Mouse (Mus musculus) bone marrow macrophage, adult 2 months (primary cell): Measurements from ENCODE around the gene Filip1. TPM values are rescaled to one million over a fixed set of nuclear protein-coding genes. Genes with fewer than 3 reads are reported as not detected.

Experiments used
- H3K27ac ChIP-seq: 2 replicates; pipeline ENCODE4 v1.5.1; 2012; ENCODE audit warnings: low read depth, low read length; ENCODE audit not compliant: insufficient read depth
- H3K4me1 ChIP-seq: 2 replicates; pipeline ENCODE4 v1.6.1; 2012; ENCODE audit warnings: low read length; ENCODE audit not compliant: control insufficient read depth, insufficient read depth
- H3K4me3 ChIP-seq: 2 replicates; pipeline ENCODE4 v1.5.1; 2012; ENCODE audit warnings: mild to moderate bottlenecking, low read length, moderate library complexity; ENCODE audit not compliant: insufficient read depth
- CTCF ChIP-seq: IDR thresholded peaks from 2 replicates; pipeline ENCODE4 v1.5.1; 2012; ENCODE audit warnings: low read depth, mild to moderate bottlenecking, low read length, moderate library complexity
- POLR2A ChIP-seq: IDR thresholded peaks from 2 replicates; pipeline ENCODE4 v1.6.1; 2012; ENCODE audit warnings: mild to moderate bottlenecking, low read depth, low read length, borderline replicate concordance
- polyA plus RNA-seq: library from polyadenylated mRNA; stranded (reverse); fragments of >200 nt; gene quantifications from 2 replicates; pipeline ENCODE4 v1.2.4, GENCODE M21; 2012; ENCODE audit not compliant: missing spikeins, insufficient read depth, insufficient read length

The Filip1 gene
- polyA plus RNA-seq, 1 experiment, result not detected

DNA sequence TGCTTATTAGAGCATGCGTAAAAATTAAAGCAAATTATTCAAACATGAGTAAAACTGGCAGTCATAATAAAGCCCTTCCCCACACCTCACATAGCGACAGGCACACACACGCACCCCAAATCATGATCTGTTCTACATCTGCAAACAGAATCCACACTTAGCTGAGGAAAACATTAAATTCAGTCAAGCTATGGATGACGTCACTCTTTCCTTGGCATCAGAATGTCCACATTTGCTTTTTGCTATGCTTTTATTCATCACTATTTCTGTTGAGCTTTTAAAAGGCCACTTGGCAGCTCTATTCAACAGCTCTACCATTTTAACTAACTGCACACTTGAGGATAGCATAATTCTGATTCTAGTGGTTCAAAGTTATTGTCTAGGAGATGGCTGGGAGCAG lies 198.1 kb downstream of the Filip1 start:
- TF ChIP-seq POLR2A (no peak), CTCF (no peak)
- H3K27ac ChIP-seq, result no peak overlapping the region
- peaks cover 18% of the 10 kb centered on the region for H3K4me1 ChIP-seq
- no peak overlapping the region for H3K4me3 ChIP-seq

DNA sequence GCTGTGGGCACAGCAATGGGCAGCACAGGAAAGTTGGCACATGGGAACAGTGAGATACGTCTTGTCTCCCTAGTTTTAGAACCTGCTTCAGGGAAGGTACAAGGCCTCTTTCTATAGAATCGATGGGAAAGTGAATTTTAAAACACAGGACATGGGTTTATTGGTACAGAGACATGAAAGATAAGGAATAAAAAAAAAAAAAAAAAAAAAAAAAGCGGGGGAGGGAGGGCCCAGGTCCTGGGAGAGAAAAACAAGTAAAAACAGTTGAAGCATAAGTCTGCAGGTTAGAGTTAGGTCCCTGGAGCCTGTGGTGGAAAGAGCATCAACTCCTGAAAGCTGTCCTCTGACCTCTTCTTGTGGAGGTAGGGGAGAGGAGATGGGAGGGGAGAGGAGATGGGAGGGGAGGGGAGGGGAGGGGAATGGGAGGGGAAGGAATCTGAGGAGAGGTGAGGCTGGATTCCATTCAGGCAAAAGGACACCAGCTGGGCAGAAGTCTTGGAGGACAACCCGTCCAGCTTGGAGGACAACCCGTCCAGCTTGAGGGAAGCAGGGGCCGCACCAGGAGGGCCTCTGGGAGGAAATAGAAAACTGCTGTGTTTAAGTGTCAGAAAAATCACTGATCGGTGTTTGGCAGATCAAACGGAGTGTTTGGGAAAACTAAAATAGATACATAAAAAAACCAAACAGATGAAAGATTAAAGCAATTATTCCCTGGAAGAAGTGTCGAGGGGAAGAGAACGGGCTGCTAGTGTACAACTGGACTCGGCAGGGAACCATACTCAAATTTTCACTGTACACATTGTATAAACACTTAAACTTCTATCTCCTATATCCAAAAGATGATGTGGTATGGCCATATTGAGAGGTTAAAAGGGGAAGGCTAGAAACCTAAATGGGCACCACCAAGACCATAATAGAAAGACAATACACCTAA lies 201.4 kb downstream of the Filip1 start:
- H3K4me3 ChIP-seq, result no peak overlapping the region
- H3K4me1 ChIP-seq, result peaks cover 21% of the 10 kb centered on the region
- no peak overlapping the region for H3K27ac ChIP-seq
- TF ChIP-seq POLR2A (no peak), CTCF (no peak)

DNA sequence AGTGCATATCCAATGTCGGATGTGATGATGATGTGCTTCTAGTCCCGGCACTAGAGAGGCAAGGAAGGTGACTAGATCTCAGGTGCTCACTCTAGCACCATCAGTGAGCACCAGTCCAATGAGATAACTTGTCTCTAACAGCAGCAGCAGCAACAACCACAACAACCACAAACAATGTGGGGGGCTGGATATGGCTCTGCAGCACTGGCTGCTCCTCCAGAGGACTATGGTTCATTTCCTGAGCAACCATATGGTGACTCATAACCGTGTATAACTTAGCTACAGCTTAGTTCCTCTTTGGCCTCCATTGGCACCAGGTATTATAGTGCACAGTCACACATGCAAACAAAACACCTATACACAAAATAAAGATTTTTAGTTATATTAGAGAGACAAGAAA lies 202.1 kb downstream of the Filip1 start:
- TF ChIP-seq POLR2A (no peak), CTCF (no peak)
- Histone ChIP-seq H3K4me3 (no peak overlapping the region), H3K4me1 (peaks cover 14% of the 10 kb centered on the region), H3K27ac (no peak overlapping the region)

- no peak overlapping the region for H3K4me3 ChIP-seq
- peaks cover 13% of the 10 kb centered on the region for H3K4me1 ChIP-seq
- no peak overlapping the region for H3K27ac ChIP-seq
- TF ChIP-seq CTCF, result no peak
- TF ChIP-seq POLR2A, result no peak
Observed at GRCm38 (mm10) chr9:79809411-79809810, 203.2 kb downstream of the Filip1 start.

DNA sequence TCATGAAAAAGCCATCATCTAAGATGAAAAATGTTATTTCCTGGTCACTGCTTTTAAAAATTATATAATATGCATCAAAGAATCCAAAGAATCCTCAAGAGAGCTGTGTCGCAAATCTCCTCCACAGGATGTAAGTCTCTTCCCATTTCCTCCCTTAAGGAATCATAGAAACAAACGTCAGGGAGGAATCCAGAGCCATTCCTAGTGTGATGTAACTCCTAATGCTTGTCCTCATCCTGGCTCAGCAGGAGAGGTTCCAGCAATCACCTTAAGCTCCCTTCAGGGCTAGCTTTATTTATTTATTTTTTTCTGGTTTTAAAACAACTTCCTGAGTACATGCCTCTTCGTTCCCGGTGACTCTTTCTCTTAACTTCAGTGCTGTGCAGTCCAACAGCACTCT lies 205.5 kb downstream of the Filip1 start:
- H3K27ac ChIP-seq, result no peak overlapping the region
- H3K4me3 ChIP-seq, result no peak overlapping the region
- H3K4me1 ChIP-seq, result peaks cover 12% of the 10 kb centered on the region
- TF ChIP-seq POLR2A (no peak), CTCF (no peak)

- no peak for TF ChIP-seq POLR2A
- TF ChIP-seq CTCF, result no peak
- peaks cover 10% of the 10 kb centered on the region for H3K4me1 ChIP-seq
- no peak overlapping the region for H3K4me3 ChIP-seq
- no peak overlapping the region for H3K27ac ChIP-seq
Observed at GRCm38 (mm10) chr9:79806317-79807075, 206.2 kb downstream of the Filip1 start.

DNA sequence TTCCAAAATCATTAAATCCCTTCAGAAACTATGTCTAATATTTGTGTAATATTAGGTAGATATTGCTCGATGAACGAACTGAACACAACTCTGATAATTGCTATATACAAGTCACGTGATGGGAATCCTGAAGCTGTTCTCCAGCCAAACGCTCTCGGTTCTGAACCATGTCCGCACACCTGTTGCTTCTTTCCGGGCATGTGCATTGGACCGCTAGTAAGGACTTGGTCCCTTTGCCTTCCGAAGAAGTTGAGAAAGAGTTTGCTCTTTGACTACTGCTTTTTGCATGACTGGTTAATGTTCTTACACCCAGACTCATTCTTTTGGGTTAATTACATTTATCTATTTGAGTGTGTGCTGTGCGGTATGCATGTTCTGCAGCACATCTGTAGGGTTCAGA lies 207.2 kb downstream of the Filip1 start:
- H3K27ac ChIP-seq, result no peak overlapping the region
- TF ChIP-seq CTCF (no peak), POLR2A (no peak)
- H3K4me3 ChIP-seq, result no peak overlapping the region
- H3K4me1 ChIP-seq, result peaks cover 8% of the 10 kb centered on the region

DNA sequence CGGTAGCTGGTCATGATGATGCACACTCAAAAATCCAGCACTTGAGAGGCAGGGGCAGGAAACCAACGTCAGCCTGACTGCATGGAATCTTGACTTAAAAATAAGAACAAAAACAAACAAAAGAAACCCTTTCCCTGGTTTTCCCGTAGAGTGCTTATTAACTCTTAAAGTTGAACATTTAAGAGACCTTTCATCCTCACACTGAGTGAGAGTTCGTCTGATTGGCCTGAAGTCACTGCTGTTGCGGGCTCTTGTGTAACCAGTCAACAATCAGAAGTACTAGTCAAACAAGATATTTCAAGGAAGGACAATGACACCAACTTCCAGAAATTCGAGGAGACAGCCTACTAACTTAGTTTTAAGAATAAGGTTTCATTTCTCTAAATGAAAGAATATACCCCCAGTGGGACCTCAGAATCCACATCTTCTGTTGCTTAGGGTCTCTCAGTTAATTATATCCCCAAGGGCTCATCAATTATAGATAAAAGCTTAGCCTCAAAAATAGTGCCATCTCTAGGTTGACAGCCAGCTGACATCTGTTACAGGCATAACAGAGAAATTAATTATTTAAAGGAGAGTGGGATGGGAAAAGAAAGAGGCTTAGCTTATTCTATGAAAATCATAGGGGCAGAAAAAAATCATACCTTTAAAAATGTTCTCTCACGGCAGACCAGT lies 216.1 kb downstream of the Filip1 start:
- Histone ChIP-seq H3K27ac (no peak overlapping the region), H3K4me1 (peaks cover 10% of the 10 kb centered on the region), H3K4me3 (no peak overlapping the region)
- TF ChIP-seq CTCF, result no peak
- no peak for TF ChIP-seq POLR2A

GRCm38 (mm10) chr9:79795076-79795475 lies 217.6 kb downstream of the Filip1 start:
- Histone ChIP-seq H3K4me3 (no peak overlapping the region), H3K4me1 (peaks cover 16% of the 10 kb centered on the region), H3K27ac (0 out of 2 replicates have a peak overlapping the region, but pooled peaks have one; percentile 26)
- TF ChIP-seq CTCF (no peak), POLR2A (no peak)
